Mouse (Mus musculus) lung, postnatal 0 days (tissue): Measurements from ENCODE around the gene Cask.

ENCODE experiments used
- CTCF ChIP-seq: IDR thresholded peaks from 2 replicates; pipeline ENCODE4 v1.5.1; 2016; ENCODE audit warnings: antibody characterized with exemption, mild to moderate bottlenecking
- EP300 ChIP-seq: IDR thresholded peaks from 2 replicates; pipeline ENCODE4 v1.6.1; 2016; ENCODE audit warnings: antibody characterized with exemption, mild to moderate bottlenecking, control low read depth

GRCm38 (mm10) chrX:13716796-13717569 lies 134.2 kb downstream of the Cask start:
- TF ChIP-seq CTCF (no peak), EP300 (no peak)
